Mouse (Mus musculus) left cerebral cortex, postnatal 10 days (tissue): ENCODE measurements around the gene Pex11b. TPM values are rescaled to one million over a fixed set of nuclear protein-coding genes. Genes with fewer than 3 reads are reported as not detected.

Experiments used
- total RNA-seq, 2 experiments: library from RNA; stranded (reverse); gene quantifications; 2 replicates each; pipeline ENCODE4 v1.2.3; 2021

Gene Pex11b
- total RNA-seq, 2 experiments from 2014 or later, result 46.2 to 47.7 TPM

Other genes with a start within 250 kb of the Pex11b start
- not detected for gene BC107364, start 183.1 kb upstream of the Pex11b start, total RNA-seq
- under 1 TPM; 0.39 to 0.57 TPM for gene Hfe2, start 110.2 kb upstream of the Pex11b start, total RNA-seq
- 10 to 100 TPM; 40.3 to 45.4 TPM for gene Txnip, start 77.4 kb upstream of the Pex11b start, total RNA-seq
- not detected for gene Gm16253, start 58.4 kb upstream of the Pex11b start, total RNA-seq
- 10 to 100 TPM; 26.3 to 29.3 TPM for gene Polr3gl, start 41.2 kb upstream of the Pex11b start, total RNA-seq
- 10 to 100 TPM; 56.6 to 57.0 TPM for gene Ankrd34a, start 38.7 kb upstream of the Pex11b start, total RNA-seq
- 10 to 100 TPM; 26.5 to 27.1 TPM for gene Lix1l, start 34.2 kb upstream of the Pex11b start, total RNA-seq
- gene Rbm8a, start 5.4 kb upstream of the Pex11b start, total RNA-seq, result 10 to 100 TPM; 48.0 to 54.2 TPM
- gene Gm42957, start 98 bp downstream of the Pex11b start, total RNA-seq, result under 1 TPM; 0.12 to 0.28 TPM
- 1 to 10 TPM; 1.4 to 1.9 TPM for gene Itga10, start 10.2 kb downstream of the Pex11b start, total RNA-seq
- 1 to 10 TPM; 7.1 to 7.9 TPM for gene Ankrd35, start 34.8 kb downstream of the Pex11b start, total RNA-seq
- 10 to 100 TPM; 19.7 to 26.6 TPM for gene Pias3, start 61.0 kb downstream of the Pex11b start, total RNA-seq
- 1 to 10 TPM; 4.7 to 5.8 TPM for gene Nudt17, start 73.2 kb downstream of the Pex11b start, total RNA-seq
- 10 to 100 TPM; 27.5 to 28.1 TPM for gene Polr3c, start 92.3 kb downstream of the Pex11b start, total RNA-seq
- 10 to 100 TPM; 64.1 to 67.2 TPM for gene Rnf115, start 92.3 kb downstream of the Pex11b start, total RNA-seq
- gene Pdzk1, start 193.9 kb downstream of the Pex11b start, total RNA-seq, result not detected
- gene Cd160, start 194.0 kb downstream of the Pex11b start, total RNA-seq, result not detected